Mouse (Mus musculus) stomach, embryonic 16.5 days (tissue): Measurements from ENCODE around the gene Tcl1b2. TPM values are rescaled to one million over a fixed set of nuclear protein-coding genes. Genes with fewer than 3 reads are reported as not detected.
"Not testable (repeated sequence)": the region's sequence is repeated elsewhere in the genome, so short reads cannot be mapped to it uniquely, and the experiment has no call there.

ENCODE experiments used
- ATAC-seq: fragments of 200-750 bp; cut with Nextera tagmentation; 2 replicates; pipeline ENCODE4 v1.8.0; 2017; ENCODE audit warnings: moderate number of reproducible peaks, moderate TSS enrichment; ENCODE audit not compliant: insufficient read depth, low FRiP score
- H3K27ac ChIP-seq: fragments of 300-500 bp; sonication (generic); 2 replicates; pipeline ENCODE4 v1.5.1; 2014; ENCODE audit warnings: low read length
- H3K27me3 ChIP-seq: fragments of 300-500 bp; sonication (generic); 2 replicates; pipeline ENCODE4 v1.6.1; 2014; ENCODE audit warnings: low read length, control low read depth, mixed read lengths; ENCODE audit not compliant: control insufficient read depth, insufficient read depth
- H3K36me3 ChIP-seq: fragments of 300-500 bp; sonication (generic); 2 replicates; pipeline ENCODE4 v1.6.1; 2014; ENCODE audit warnings: low read length; ENCODE audit not compliant: control insufficient read depth, insufficient read depth
- H3K4me1 ChIP-seq: fragments of 300-500 bp; sonication (generic); 2 replicates; pipeline ENCODE4 v1.6.1; 2014; ENCODE audit warnings: low read length, control low read depth, mixed read lengths; ENCODE audit not compliant: control insufficient read depth, insufficient read depth
- H3K4me2 ChIP-seq: fragments of 300-500 bp; sonication (generic); 2 replicates; pipeline ENCODE4 v1.6.1; 2014; ENCODE audit warnings: low read depth, low read length, mixed read lengths
- H3K4me3 ChIP-seq: fragments of 300-500 bp; sonication (generic); replicated peaks from 2 replicates; pipeline ENCODE4 v1.5.1; 2014; ENCODE audit warnings: mild to moderate bottlenecking, low read length
- H3K9ac ChIP-seq: fragments of 300-500 bp; sonication (generic); 2 replicates; pipeline ENCODE4 v1.6.1; 2014; ENCODE audit warnings: low read length
- H3K9me3 ChIP-seq: fragments of 300-500 bp; sonication (generic); replicated peaks from 2 replicates; pipeline ENCODE4 v1.6.1; 2016; ENCODE audit warnings: low read length, control low read depth; ENCODE audit not compliant: control insufficient read depth
- WGBS: fragments of 180-500 bp; shearing (Covaris S2); extraction: QIAGEN DNeasy Blood & Tissue Kit; methylation state at CpG from one replicate; pipeline ENCODE4 v1.1.7; 2014; 5-methylcytosine and 5-hydroxymethylcytosine counted together
- polyA plus RNA-seq: library from polyadenylated mRNA; unstranded; fragments of >200 nt; fragmentation: Nextera tagmentation; extraction: Ambion mirVana; gene quantifications from 2 replicates; pipeline ENCODE4 v1.2.1, GENCODE M21; 2015

Tcl1b2 gene
- polyA plus RNA-seq, 1 experiment from 2014 or later: not detected

DNA sequence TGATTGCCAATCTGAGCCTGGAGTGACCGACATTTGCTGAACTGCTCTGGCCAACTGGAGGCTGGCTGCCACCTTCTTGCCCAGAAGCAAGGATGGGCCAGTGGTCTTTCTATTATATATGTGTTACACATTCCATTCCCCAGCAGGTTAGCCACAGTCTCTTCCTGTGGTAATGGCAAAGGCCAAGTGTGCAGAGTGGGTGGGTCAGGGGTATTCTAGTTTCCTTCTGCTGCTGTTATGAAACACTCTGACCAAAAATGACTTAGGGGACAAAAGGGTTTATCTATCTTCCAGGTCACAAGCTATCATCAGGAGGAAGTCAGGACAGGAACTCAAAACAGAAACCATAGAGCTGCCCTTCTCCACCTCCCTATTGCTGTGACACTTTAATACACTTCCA is 29.2 kb upstream of the Tcl1b2 start:
- H3K4me3 ChIP-seq: no peak overlapping the region
- no peak overlapping the region for H3K4me2 ChIP-seq
- no peaks in the 10 kb centered on the region for H3K27me3 ChIP-seq
- no peak for ATAC-seq
- H3K36me3 ChIP-seq: no peaks in the 10 kb centered on the region
- no peak overlapping the region for H3K9ac ChIP-seq
- WGBS: 90% methylated on average over 1 of the region's 1 CpGs
- H3K9me3 ChIP-seq: peaks cover 3% of the 10 kb centered on the region; the same call in 1 of the 2 replicates
- H3K27ac ChIP-seq: no peak overlapping the region
- H3K4me1 ChIP-seq: peaks cover 6% of the 10 kb centered on the region

GRCm38 (mm10) chr12:105125362-105125761 is 20.5 kb upstream of the Tcl1b2 start:
- Histone ChIP-seq H3K4me3 (no peak overlapping the region), H3K36me3 (no peaks in the 10 kb centered on the region), H3K9ac (no peak overlapping the region), H3K4me1 (no peaks in the 10 kb centered on the region), H3K9me3 (no peaks in the 10 kb centered on the region), H3K27me3 (no peaks in the 10 kb centered on the region), H3K27ac (no peak overlapping the region), H3K4me2 (no peak overlapping the region)
- 82% methylated on average over 6 of the region's 6 CpGs for WGBS
- no peak for ATAC-seq

DNA sequence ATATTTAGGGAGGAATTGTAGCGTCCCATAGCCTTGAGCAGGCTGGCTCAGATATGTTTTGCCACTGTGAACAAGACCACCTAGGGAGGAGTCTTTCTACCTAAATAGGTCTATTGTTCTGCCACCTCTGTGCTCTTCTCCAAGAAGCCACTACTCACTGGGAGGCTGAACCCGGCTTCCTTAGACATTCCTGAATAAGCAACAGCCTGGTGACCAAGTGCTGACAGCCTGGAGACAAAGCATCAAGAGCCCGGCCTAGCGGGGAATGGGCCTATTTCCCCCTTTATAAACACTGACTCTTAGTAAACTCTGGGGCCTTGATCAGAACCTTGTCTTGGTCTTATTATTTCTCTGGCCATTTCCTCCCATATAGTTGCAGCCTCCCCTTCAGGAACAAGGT is 19.3 kb upstream of the Tcl1b2 start:
- WGBS: 67% methylated on average over 4 of the region's 4 CpGs
- ATAC-seq: no peak
- Histone ChIP-seq H3K4me1 (no peaks in the 10 kb centered on the region), H3K27ac (no peak overlapping the region), H3K9ac (no peak overlapping the region), H3K27me3 (no peaks in the 10 kb centered on the region), H3K4me3 (no peak overlapping the region), H3K36me3 (no peaks in the 10 kb centered on the region), H3K4me2 (no peak overlapping the region), H3K9me3 (no peaks in the 10 kb centered on the region)

- 83% methylated on average over 2 of the region's 2 CpGs for WGBS
- Histone ChIP-seq H3K4me3 (no peak overlapping the region), H3K4me2 (no peak overlapping the region), H3K4me1 (no peaks in the 10 kb centered on the region), H3K36me3 (no peaks in the 10 kb centered on the region), H3K27me3 (no peaks in the 10 kb centered on the region), H3K9me3 (no peaks in the 10 kb centered on the region), H3K27ac (no peak overlapping the region), H3K9ac (no peak overlapping the region)
- no peak for ATAC-seq
Observed at GRCm38 (mm10) chr12:105127607-105128006, 18.2 kb upstream of the Tcl1b2 start.

DNA sequence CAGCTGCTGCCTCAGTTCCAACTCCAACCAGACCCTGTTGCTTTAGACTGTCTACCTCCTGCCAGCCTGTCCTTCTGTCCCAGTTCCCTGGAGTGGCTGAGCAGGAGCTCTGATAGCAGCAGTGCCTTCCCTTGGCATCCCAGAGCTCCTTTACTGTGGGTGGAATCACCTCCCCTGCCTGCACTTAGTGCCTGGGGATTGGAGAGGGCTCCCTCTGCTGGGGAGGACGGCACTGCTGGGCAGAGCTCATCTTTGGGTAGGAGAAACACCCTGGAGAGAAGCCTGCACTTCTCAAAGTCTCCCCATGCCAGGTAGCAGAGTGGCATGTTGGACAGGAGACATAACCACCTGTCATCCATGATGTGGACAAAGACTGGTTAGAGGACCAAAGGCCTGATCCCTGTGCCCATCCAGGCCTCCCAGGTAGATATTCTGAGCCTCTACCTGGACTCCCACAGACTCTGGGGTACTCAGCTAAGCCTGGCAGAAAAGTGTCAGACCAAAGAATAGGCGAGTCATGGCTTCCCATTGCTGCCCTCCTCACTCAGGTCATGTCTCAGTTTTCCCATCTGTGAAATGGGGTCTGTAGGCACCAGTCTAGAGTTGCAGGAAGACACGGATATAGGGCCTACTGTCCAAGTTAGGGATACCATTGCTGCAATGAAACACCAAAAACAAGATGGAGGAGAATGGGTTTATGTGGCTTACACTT is 16.2 kb upstream of the Tcl1b2 start:
- not testable (repeated sequence) for H3K4me3 ChIP-seq, H3K27ac ChIP-seq, H3K36me3 ChIP-seq, H3K9me3 ChIP-seq, H3K9ac ChIP-seq, H3K4me2 ChIP-seq, H3K4me1 ChIP-seq, H3K27me3 ChIP-seq, ATAC-seq
- 65% methylated on average over 3 of the region's 3 CpGs for WGBS

DNA sequence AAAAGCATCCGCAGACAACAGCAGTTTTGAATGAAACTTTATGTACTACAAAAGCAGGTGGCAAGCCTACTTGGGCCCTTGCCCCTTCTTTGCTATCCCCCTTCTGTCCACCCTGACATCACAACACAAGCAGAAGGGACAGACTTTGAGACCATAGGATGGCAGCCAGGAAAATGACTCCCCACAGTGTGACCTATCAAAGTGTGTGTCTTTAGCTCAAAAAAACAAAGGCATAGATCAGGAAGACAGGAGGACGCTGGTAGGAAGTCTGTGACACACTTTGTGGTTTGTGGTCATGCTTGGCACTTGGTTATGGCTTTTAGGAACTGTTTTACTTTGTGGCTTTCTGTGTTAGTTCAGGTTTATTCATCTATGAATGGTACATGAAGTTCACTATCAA is 11.6 kb upstream of the Tcl1b2 start:
- not testable (repeated sequence) for H3K4me3 ChIP-seq, H3K27me3 ChIP-seq, H3K4me1 ChIP-seq, H3K27ac ChIP-seq, H3K4me2 ChIP-seq, H3K9me3 ChIP-seq, H3K9ac ChIP-seq, H3K36me3 ChIP-seq, ATAC-seq
- WGBS: 52% methylated on average over 2 of the region's 2 CpGs

DNA sequence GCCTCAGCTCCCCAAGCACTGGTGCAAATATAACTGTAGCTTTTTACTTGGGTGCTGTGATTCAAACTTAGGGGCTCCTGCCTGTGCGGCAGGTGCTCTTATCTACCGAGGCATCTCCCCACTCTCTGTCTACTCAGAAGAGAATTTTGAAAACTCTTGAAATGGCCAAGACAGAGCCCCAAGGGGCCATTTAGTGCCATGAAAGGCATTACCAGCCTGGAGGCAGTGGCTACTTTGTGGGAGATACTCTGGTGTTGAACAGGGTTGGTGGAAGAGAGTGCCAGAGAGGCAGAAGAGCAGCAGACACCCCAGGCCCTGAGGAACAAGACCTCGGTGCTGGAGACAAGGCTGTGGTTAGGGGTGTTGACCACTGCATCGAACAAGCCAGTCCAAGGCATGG is 11.0 kb upstream of the Tcl1b2 start:
- not testable (repeated sequence) for H3K27me3 ChIP-seq, H3K9me3 ChIP-seq, H3K9ac ChIP-seq, H3K36me3 ChIP-seq, H3K4me2 ChIP-seq, H3K4me3 ChIP-seq, H3K27ac ChIP-seq, ATAC-seq, H3K4me1 ChIP-seq
- 74% methylated on average over 4 of the region's 4 CpGs for WGBS

GRCm38 (mm10) chr12:105137729-105138128 is 8.1 kb upstream of the Tcl1b2 start:
- not testable (repeated sequence) for H3K36me3 ChIP-seq, H3K4me1 ChIP-seq, ATAC-seq, H3K27me3 ChIP-seq, H3K9me3 ChIP-seq, H3K27ac ChIP-seq, H3K4me2 ChIP-seq, H3K4me3 ChIP-seq, H3K9ac ChIP-seq
- 58% methylated on average over 1 of the region's 1 CpGs for WGBS

DNA sequence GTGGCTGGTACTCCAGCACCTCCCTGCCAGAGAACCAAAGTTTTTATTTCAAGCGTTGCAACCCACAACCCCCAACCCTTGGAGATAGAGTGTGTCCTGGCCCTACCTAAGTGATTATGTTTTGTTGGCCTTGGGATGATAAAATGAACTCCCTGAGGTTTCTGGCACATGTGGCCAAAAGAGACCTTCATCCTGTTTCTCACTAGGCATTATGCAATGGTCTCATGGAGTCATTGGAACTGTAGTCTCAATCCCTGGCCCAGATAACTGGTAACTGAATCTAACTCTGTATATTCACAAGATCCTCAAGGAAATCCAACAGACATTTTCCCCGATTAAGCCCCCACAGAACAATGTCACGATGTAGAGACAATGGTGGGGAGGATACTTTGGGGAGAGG is 2.7 kb upstream of the Tcl1b2 start:
- no peaks in the 10 kb centered on the region for H3K36me3 ChIP-seq
- no peak overlapping the region for H3K27ac ChIP-seq
- H3K4me2 ChIP-seq: no peak overlapping the region
- H3K9ac ChIP-seq: no peak overlapping the region
- no peak for ATAC-seq
- H3K4me3 ChIP-seq: no peak overlapping the region
- WGBS: 84% methylated on average over 3 of the region's 3 CpGs
- H3K27me3 ChIP-seq: no peaks in the 10 kb centered on the region
- H3K4me1 ChIP-seq: no peaks in the 10 kb centered on the region
- H3K9me3 ChIP-seq: no peaks in the 10 kb centered on the region
